Mouse (Mus musculus) liver, embryonic 12.5 days (tissue): ENCODE data around the gene Tmbim6. TPM values are rescaled to one million over a fixed set of nuclear protein-coding genes. Genes with fewer than 3 reads are reported as not detected.

ENCODE experiments used
- ATAC-seq: fragments of 200-750 bp; cut with Nextera tagmentation; 2 replicates; pipeline ENCODE4 v1.8.0; 2017; ENCODE audit warnings: moderate number of reproducible peaks, mild to moderate bottlenecking, moderate library complexity
- H3K27ac ChIP-seq: fragments of 300-500 bp; sonication (generic); 2 replicates; pipeline ENCODE4 v1.5.1; 2016; ENCODE audit warnings: mild to moderate bottlenecking
- H3K27me3 ChIP-seq: fragments of 300-500 bp; sonication (generic); replicated peaks from 2 replicates; pipeline ENCODE4 v1.6.1; 2016; ENCODE audit warnings: mild to moderate bottlenecking, moderate library complexity
- H3K36me3 ChIP-seq: fragments of 300-500 bp; sonication (generic); 2 replicates; pipeline ENCODE4 v1.6.1; 2016; ENCODE audit warnings: mild to moderate bottlenecking, moderate library complexity
- H3K4me1 ChIP-seq: fragments of 300-500 bp; sonication (generic); 2 replicates; pipeline ENCODE4 v1.6.1; 2016
- H3K4me2 ChIP-seq: fragments of 300-500 bp; sonication (generic); 2 replicates; pipeline ENCODE4 v1.6.1; 2016; ENCODE audit warnings: mild to moderate bottlenecking, moderate library complexity
- H3K4me3 ChIP-seq: fragments of 300-500 bp; sonication (generic); 2 replicates; pipeline ENCODE4 v1.5.1; 2016; ENCODE audit warnings: mild to moderate bottlenecking, moderate library complexity
- H3K9ac ChIP-seq: fragments of 300-500 bp; sonication (generic); 2 replicates; pipeline ENCODE4 v1.6.1; 2016; ENCODE audit warnings: mild to moderate bottlenecking, moderate library complexity
- H3K9me3 ChIP-seq: fragments of 300-500 bp; sonication (generic); replicated peaks from 2 replicates; pipeline ENCODE4 v1.6.1; 2016; ENCODE audit warnings: mild to moderate bottlenecking, moderate library complexity
- WGBS: fragments of 180-500 bp; shearing (Covaris S2); methylation state at CpG from one replicate; pipeline ENCODE4 v1.1.7; 2016; ENCODE audit not compliant: insufficient replicate concordance; 5-methylcytosine and 5-hydroxymethylcytosine counted together
- polyA plus RNA-seq: library from polyadenylated mRNA; unstranded; fragments of >200 nt; fragmentation: Nextera tagmentation; extraction: Ambion mirVana; gene quantifications from 2 replicates; pipeline ENCODE4 v1.2.1, GENCODE M21; 2016

Gene Tmbim6
- polyA plus RNA-seq, 1 experiment from 2014 or later: 201 TPM

- Histone ChIP-seq H3K4me3 (no peak overlapping the region), H3K36me3 (no peaks in the 10 kb centered on the region), H3K4me1 (peaks cover 26% of the 10 kb centered on the region), H3K27ac (no peak overlapping the region), H3K4me2 (no peak overlapping the region), H3K9me3 (no peaks in the 10 kb centered on the region), H3K9ac (no peak overlapping the region), H3K27me3 (no peaks in the 10 kb centered on the region)
- WGBS: 69% methylated on average over 3 of the region's 3 CpGs
- ATAC-seq: no peak
These were observed 5.9 kb upstream of the Tmbim6 start for GRCm38 (mm10) chr15:99386796-99387195.

- Histone ChIP-seq H3K4me3 (no peak overlapping the region), H3K27me3 (no peaks in the 10 kb centered on the region), H3K4me2 (no peak overlapping the region), H3K36me3 (no peaks in the 10 kb centered on the region), H3K27ac (no peak overlapping the region), H3K9ac (no peak overlapping the region), H3K4me1 (peaks cover 32% of the 10 kb centered on the region), H3K9me3 (no peaks in the 10 kb centered on the region)
- 55% methylated on average over 4 of the region's 4 CpGs for WGBS
- ATAC-seq: no peak
These were observed 4.7 kb upstream of the Tmbim6 start for GRCm38 (mm10) chr15:99387976-99388375.

- 22% methylated on average over 7 of the region's 7 CpGs for WGBS
- Histone ChIP-seq H3K36me3 (no peaks in the 10 kb centered on the region), H3K4me1 (peaks cover 51% of the 10 kb centered on the region), H3K9ac (no peak overlapping the region), H3K9me3 (no peaks in the 10 kb centered on the region), H3K4me2 (no peak overlapping the region), H3K27ac (no peak overlapping the region), H3K4me3 (no peak overlapping the region), H3K27me3 (no peaks in the 10 kb centered on the region)
- ATAC-seq: no peak
These were observed 1.9 kb upstream of the Tmbim6 start for GRCm38 (mm10) chr15:99390472-99391401.

- peak overlapping the region; percentile 59; the same call in 1 of the 2 replicates for H3K27ac ChIP-seq
- no peaks in the 10 kb centered on the region for H3K36me3 ChIP-seq
- no peak for ATAC-seq
- peak overlapping the region; percentile 63 for H3K9ac ChIP-seq
- peak overlapping the region; percentile 87 for H3K4me3 ChIP-seq
- no peaks in the 10 kb centered on the region for H3K27me3 ChIP-seq
- no peaks in the 10 kb centered on the region for H3K9me3 ChIP-seq
- H3K4me1 ChIP-seq: peaks cover 57% of the 10 kb centered on the region
- H3K4me2 ChIP-seq: peak overlapping the region; percentile 80
- 76% methylated on average over 6 of the region's 6 CpGs for WGBS
These were observed 707 bp upstream of the Tmbim6 start for GRCm38 (mm10) chr15:99391975-99392374.

GRCm38 (mm10) chr15:99393386-99394252 is 937 bp downstream of the Tmbim6 start:
- no peaks in the 10 kb centered on the region for H3K36me3 ChIP-seq
- 4% methylated on average over 24 of the region's 24 CpGs for WGBS
- peak overlapping the region; percentile 80 for H3K4me2 ChIP-seq
- ATAC-seq: peak; percentile 51
- H3K27me3 ChIP-seq: no peaks in the 10 kb centered on the region
- H3K4me3 ChIP-seq: peak overlapping the region; percentile 87
- peak overlapping the region; percentile 95 for H3K27ac ChIP-seq
- H3K9ac ChIP-seq: peak overlapping the region; percentile 88
- no peaks in the 10 kb centered on the region for H3K9me3 ChIP-seq
- peaks cover 72% of the 10 kb centered on the region for H3K4me1 ChIP-seq

- H3K4me1 ChIP-seq: peaks cover 81% of the 10 kb centered on the region
- no peak for ATAC-seq
These were observed 3.8 kb downstream of the Tmbim6 start for GRCm38 (mm10) chr15:99396462-99396861.

GRCm38 (mm10) chr15:99396875-99397274 is 4.2 kb downstream of the Tmbim6 start:
- peak overlapping the region; percentile 80 for H3K4me2 ChIP-seq
- peak overlapping the region; percentile 55 for H3K27ac ChIP-seq
- 47% methylated on average over 4 of the region's 4 CpGs for WGBS
- peak overlapping the region; percentile 15; the same call in 1 of the 2 replicates for H3K9ac ChIP-seq
- peaks cover 77% of the 10 kb centered on the region for H3K4me1 ChIP-seq
- H3K27me3 ChIP-seq: no peaks in the 10 kb centered on the region
- H3K9me3 ChIP-seq: no peaks in the 10 kb centered on the region
- ATAC-seq: no peak
- peaks cover 24% of the 10 kb centered on the region for H3K36me3 ChIP-seq
- peak overlapping the region; percentile 3; the same call in 1 of the 2 replicates for H3K4me3 ChIP-seq

More at GRCm38 (mm10) chr15:99396462-99396861, 3.8 kb downstream of the Tmbim6 start:
- Histone ChIP-seq H3K4me2 (peak overlapping the region; percentile 80), H3K27me3 (no peaks in the 10 kb centered on the region), H3K9me3 (no peaks in the 10 kb centered on the region), H3K27ac (peak overlapping the region; percentile 55; the same call in 1 of the 2 replicates), H3K4me3 (0 out of 2 replicates have a peak overlapping the region, but pooled peaks have one; percentile 1), H3K9ac (peak overlapping the region; percentile 15; the same call in 1 of the 2 replicates), H3K36me3 (peaks cover 20% of the 10 kb centered on the region)
- WGBS: 24% methylated on average over 1 of the region's 1 CpGs

- Histone ChIP-seq H3K27ac (no peak overlapping the region), H3K4me3 (no peak overlapping the region), H3K9me3 (no peaks in the 10 kb centered on the region), H3K4me2 (no peak overlapping the region), H3K27me3 (no peaks in the 10 kb centered on the region), H3K4me1 (peaks cover 76% of the 10 kb centered on the region), H3K36me3 (peaks cover 32% of the 10 kb centered on the region), H3K9ac (no peak overlapping the region)
- no peak for ATAC-seq
- WGBS: 90% methylated on average over 2 of the region's 2 CpGs
These were observed 4.9 kb downstream of the Tmbim6 start for GRCm38 (mm10) chr15:99397622-99398021.

- WGBS: 78% methylated on average over 15 of the region's 15 CpGs
- Histone ChIP-seq H3K36me3 (peaks cover 52% of the 10 kb centered on the region), H3K27ac (no peak overlapping the region), H3K4me3 (no peak overlapping the region), H3K27me3 (no peaks in the 10 kb centered on the region), H3K4me2 (no peak overlapping the region), H3K4me1 (peaks cover 80% of the 10 kb centered on the region), H3K9me3 (no peaks in the 10 kb centered on the region), H3K9ac (no peak overlapping the region)
- ATAC-seq: no peak
These were observed 7.0 kb downstream of the Tmbim6 start for GRCm38 (mm10) chr15:99399503-99400245.

GRCm38 (mm10) chr15:99400602-99401001 is 7.9 kb downstream of the Tmbim6 start:
- H3K4me3 ChIP-seq: no peak overlapping the region
- ATAC-seq: no peak; the same call in 1 of the 2 replicates
- peaks cover 70% of the 10 kb centered on the region for H3K4me1 ChIP-seq
- no peaks in the 10 kb centered on the region for H3K27me3 ChIP-seq
- H3K4me2 ChIP-seq: no peak overlapping the region
- H3K27ac ChIP-seq: no peak overlapping the region
- no peaks in the 10 kb centered on the region for H3K9me3 ChIP-seq
- no peak overlapping the region for H3K9ac ChIP-seq
- peaks cover 61% of the 10 kb centered on the region for H3K36me3 ChIP-seq
- 79% methylated on average over 6 of the region's 6 CpGs for WGBS

- peaks cover 44% of the 10 kb centered on the region for H3K4me1 ChIP-seq
- no peak overlapping the region for H3K4me2 ChIP-seq
- H3K9ac ChIP-seq: no peak overlapping the region
- 0 out of 2 replicates have a peak overlapping the region, but pooled peaks have one; percentile 7 for H3K27ac ChIP-seq
- ATAC-seq: no peak
- 85% methylated on average over 12 of the region's 12 CpGs for WGBS
- H3K27me3 ChIP-seq: no peaks in the 10 kb centered on the region
- H3K36me3 ChIP-seq: peaks cover 89% of the 10 kb centered on the region
- no peak overlapping the region for H3K4me3 ChIP-seq
- no peaks in the 10 kb centered on the region for H3K9me3 ChIP-seq
These were observed 10.6 kb downstream of the Tmbim6 start for GRCm38 (mm10) chr15:99403159-99403889.
